Mouse (Mus musculus): Measurements from ENCODE around the gene Pusl1.
A peak's percentile ranks its signal among the peaks of the same experiment; 100 is the strongest.

Gene Pusl1

DNA sequence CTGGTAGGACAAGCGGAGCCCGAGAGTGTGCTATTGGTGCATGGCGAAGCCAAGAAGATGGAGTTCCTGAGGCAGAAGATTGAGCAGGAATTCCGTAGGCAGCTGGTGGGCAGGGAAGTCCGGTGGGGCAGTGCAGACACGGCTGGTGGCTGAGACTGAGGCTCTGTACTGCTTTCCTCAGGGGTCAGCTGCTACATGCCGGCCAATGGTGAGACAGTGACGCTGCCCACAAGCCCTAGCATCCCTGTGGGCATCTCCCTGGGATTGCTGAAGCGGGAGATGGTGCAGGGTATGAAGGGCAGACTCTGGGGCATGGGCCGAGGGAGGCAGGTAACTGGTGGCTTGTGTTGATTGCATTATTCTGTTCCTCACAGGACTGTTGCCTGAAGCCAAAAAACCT, 3.9 kb downstream of the Pusl1 start:
- DNase-seq (ENCODE audit: low read depth, low spot score) = no peak

GRCm38 (mm10) chr4:155886330-155886729, 5.3 kb downstream of the Pusl1 start:
- DNase-seq (ENCODE audit: low read depth, low spot score) = no peak

DNA sequence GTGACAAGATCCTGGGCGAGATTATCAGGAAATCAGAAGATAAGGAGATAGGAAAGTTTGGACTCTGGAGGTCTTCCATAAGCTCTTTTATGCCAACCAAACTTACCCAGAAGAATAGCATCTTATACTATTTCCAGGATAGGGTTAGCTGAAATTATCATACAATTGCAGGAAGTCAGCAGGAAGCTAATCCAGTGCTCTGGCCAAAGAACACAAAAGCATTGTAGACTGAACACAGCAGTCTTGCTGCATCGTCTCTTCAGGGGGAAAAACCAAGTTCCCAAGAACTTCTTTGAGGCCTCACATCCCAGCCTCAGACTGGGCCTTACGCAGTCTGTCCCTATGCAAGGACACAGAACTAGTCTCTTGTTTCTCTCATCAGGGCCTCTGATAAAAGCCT, 8.0 kb downstream of the Pusl1 start:
- DNase-seq (ENCODE audit: low read depth, low spot score) = no peak

DNA sequence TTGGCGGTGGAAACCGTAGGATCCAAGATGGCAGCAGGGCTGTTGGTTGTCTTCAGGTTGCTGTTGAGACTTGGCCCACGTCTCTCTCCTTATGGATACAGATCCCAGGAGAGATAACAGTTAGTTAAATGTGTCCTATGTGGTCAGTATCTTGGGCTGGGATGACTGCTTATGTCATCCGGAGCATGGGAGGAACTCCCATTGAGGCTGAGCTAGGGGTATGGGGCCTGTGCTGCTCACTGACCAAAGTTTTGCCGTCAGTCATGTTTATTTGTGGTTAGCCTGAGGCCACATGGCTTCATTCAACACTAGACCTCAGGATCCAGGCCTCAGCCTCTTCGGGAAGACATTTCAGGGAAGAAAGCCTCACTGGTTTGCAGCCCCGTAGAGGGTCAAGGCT, 20.2 kb downstream of the Pusl1 start:
- DNase-seq (ENCODE audit: low read depth, low spot score) = no peak

DNA sequence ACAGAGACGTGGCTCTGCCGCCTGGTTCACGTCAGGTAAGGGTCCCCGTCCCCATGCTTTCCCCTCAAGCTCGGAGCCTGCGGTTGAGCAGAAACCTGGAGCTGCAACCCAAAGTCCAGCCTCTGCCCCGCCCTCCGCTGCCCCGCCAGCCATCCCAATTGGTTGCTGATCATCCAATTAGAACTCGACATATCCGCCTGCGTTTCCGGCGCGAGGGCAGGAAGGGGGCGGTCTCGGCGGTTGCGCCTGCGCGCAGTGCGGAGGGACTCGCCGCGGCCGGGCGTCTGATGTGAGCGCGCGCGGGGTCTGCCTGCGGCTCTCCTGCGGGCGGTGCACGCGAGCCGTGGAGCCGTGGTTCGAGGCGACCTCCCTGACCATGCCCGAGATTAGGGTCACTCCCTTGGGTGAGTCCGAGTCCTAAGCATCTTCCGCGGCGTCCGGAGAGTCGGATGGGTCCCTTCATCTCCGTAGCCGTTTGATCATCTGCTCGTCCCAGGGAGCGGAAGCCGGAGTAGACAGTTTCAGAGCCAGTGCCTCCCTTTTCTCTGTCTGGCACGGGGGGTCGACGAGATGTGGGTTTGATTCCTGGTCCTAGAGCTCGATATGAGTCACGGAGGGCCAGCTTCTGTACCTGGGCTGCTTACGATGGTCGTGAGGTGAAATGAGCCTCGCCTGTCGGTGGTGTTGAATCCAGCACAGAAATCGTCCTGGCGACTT, 22.1 kb downstream of the Pusl1 start, which contains the start of the genes Cptp and Ints11:
Gene Cptp, minus strand, starts transcription at position 124 of the 717 bp plus-strand sequence.
Gene Ints11, plus strand, starts transcription at position 230 of the 717 bp plus-strand sequence.
- DNase-seq (ENCODE audit: low read depth, low spot score) = peak; percentile 98

GRCm38 (mm10) chr4:155868614-155869298, 22.8 kb downstream of the Pusl1 start:
- DNase-seq (ENCODE audit: low read depth, low spot score) = no peak

- DNase-seq (ENCODE audit: low read depth, low spot score) = no peak
These were observed 28.6 kb downstream of the Pusl1 start, which contains the start of gene Tas1r3 for GRCm38 (mm10) chr4:155863001-155863400. Gene Tas1r3 (minus strand): TSS chr4:155863362.

DNA sequence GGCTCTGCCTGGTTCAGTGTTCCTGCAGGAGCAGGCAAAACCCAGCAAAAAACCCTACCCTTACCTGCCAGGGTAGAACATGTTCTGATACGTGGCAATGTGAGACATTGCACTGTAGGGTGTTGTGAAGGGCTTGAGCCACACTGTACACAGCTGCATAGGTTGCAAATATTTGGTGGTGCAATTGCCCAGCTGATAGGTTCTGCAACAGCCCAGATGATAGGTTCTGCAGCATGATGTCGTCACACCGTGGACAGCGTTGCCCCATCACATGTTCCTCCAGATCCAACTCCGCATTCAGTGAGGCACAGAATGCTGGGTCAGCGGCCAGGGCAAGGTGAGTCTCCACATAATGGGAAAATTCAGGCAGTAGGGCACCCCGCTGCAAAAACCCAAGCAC, 29.8 kb downstream of the Pusl1 start:
- DNase-seq (ENCODE audit: low read depth, low spot score) = no peak

GRCm38 (mm10) chr4:155859318-155859717, 32.3 kb downstream of the Pusl1 start:
- DNase-seq (ENCODE audit: low read depth, low spot score) = peak; percentile 85

GRCm38 (mm10) chr4:155856881-155857280, 34.7 kb downstream of the Pusl1 start:
- DNase-seq (ENCODE audit: low read depth, low spot score) = no peak

DNA sequence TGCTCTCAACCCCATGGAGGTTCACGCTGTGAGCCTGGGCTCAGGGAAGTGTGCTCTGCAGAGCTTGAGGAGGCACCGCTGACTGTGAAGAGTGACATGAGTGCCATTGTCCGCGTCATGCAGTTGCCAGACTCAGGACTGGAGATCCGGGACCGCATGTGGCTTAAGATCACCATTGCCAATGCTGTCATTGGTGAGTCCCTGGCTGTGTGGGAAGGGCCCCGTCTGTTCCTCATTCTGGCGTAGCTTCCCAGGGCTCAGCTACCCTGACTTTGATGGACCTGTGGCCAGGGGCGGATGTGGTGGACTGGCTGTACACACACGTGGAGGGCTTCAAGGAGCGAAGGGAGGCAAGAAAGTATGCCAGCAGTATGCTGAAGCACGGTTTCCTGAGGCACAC, 35.5 kb downstream of the Pusl1 start:
- DNase-seq (ENCODE audit: low read depth, low spot score) = no peak

DNA sequence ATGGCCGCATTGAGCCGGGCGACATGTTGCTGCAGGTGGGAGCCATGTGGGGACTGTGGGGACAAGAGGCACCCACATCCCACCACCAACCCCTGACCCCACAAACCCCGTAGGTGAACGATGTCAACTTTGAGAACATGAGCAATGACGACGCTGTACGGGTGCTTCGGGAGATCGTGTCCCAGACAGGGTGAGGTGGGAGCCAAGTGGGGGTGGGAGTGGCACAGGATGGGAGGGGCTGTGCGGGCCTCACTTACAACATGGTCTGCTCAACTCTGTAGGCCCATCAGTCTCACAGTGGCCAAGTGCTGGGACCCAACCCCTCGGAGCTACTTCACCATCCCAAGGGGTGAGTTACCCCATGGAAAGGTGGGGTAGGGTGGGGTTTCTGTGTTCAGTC, 36.6 kb downstream of the Pusl1 start:
- no peak for DNase-seq (ENCODE audit: low read depth, low spot score)

DNA sequence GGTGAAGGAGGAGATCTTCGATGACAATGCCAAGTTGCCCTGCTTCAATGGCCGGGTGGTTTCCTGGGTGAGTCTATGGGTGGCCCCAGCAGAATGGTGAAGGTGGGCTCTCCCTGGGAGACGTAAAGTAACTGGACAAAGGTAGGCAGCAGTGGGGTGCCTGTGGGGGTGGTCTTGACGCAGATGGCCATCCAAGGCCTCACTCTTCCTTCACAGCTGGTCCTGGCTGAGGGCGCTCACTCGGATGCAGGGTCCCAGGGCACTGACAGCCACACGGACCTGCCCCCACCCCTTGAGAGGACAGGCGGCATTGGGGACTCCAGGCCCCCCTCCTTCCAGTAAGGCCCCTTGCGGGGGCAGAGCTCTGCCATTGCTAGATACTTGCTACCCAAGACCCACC, 38.2 kb downstream of the Pusl1 start:
- no peak for DNase-seq (ENCODE audit: low read depth, low spot score)

DNA sequence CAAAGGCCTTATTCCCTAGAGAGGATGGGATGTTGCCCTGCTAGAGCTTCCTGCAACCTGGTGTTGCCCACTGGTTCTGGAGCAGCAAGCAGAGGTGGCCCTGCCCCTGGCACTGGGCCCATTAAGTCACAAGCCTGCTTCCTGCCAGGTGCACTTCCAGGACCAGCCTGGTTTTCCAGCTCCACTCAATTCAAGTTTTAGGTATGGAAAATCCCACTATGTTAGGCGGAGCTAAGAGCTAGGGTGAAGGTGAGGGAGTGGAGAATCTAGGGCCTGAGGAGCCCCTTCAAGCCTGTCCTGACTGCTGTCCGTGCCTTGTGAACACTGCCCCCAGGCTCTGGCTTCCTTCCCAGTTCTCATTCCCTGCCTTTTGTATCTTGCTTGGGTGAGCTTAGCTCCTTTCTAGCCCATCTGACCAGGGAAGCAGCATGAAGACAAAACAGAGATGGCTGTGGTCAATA, 39.6 kb downstream of the Pusl1 start:
- DNase-seq (ENCODE audit: low read depth, low spot score) = no peak

GRCm38 (mm10) chr4:155851368-155851767, 40.2 kb downstream of the Pusl1 start:
- no peak for DNase-seq (ENCODE audit: low read depth, low spot score)

DNA sequence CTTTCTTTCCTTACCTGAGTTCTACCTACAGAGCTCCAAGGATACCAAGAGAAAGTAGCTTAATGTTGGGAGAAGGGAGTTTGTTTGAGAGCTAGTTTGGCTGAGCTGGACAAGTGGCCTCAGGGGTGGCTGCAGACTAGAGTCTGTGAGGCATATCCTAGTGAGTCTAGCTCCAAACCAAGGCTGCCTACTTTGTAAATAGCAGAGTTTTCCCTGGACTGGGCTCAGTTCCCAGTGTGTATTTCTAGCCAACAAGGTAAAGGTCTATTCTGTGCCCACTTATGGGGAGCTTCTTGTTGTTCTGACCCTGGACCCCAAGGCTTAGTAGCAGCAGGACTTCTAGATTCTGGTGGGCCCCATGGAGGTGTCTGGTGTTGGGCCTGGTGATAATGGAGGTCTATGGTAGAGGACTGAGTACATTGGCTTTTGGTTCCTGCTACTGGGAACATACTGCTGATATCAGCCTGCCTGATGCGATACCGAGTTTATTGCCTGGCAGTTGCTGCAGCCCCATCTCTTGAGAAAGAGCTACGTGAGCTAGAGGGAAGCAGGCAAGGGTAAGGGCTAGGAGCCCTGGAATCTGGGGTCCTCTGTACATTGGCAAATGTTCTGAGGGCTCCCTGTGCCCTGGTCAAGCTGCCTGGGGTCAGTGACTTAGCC, 41.7 kb downstream of the Pusl1 start:
- no peak for DNase-seq (ENCODE audit: low read depth, low spot score)

- no peak for DNase-seq (ENCODE audit: low read depth, low spot score)
These were observed 42.2 kb downstream of the Pusl1 start for GRCm38 (mm10) chr4:155849391-155849790.

DNA sequence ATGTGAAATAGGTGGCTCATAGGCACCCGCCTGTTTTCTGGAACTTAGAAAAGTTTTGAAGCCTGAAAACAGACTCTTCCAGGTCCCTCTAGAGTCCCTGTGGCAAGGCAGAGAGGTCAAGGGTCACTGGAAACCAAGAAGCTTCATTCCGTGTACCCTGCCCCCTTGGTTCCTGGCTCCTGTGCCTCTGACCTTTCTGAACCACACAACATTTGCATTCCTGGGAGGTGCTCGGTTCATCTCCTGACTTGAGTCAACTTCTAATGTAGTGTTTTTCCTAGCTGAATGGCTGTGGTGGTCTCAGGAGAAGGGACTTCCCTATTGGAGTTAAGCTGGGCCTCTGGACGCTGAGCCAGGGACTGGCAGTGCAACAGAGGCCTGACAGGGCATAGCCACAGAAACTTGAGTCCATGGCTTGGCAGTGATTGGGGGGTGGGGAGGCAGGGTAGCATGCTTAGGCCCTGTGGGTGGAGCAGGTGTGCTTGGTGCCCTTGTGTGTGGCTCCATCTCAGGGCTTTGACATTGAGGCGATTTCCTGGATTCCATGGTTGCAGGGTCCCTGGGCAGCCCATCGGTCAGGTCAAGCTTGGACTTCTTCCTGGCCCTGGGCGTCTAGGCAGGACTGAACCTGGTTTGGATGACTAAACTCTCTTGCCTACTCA, 43.0 kb downstream of the Pusl1 start:
- DNase-seq (ENCODE audit: low read depth, low spot score) = peak; percentile 31

DNA sequence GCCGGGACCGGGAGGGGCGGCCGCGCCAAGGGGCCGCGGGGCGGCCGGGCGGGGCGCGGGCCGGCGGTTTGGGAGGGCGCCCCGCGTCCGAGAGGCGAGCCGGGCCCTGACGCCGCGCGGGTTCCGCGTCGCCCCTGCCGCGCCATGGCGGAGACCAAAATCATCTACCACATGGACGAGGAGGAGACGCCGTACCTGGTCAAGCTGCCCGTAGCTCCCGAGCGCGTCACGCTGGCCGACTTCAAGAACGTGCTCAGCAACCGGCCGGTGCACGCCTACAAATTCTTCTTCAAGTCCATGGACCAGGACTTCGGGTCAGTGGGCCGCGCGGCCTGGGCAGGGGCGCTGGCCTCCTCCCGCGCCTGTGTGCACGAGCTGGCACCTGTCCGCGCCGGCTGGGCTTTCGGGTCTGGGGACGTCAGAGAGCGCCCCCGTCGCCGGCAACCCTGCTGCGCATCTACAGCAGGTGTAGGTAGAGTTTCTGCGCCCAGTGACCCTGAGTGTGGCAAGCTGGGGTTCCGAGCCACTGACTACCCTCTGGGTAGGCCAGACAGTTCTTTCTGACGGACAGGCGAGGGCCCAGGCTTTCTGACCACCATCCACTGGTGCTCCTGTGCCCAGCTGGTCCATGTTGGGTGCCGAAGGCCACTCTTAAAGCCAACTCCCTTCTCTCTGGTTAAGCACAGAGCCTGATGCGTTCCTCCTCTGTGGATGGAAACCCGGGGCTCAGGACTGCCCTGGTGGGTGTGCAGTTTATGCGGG, 43.8 kb downstream of the Pusl1 start:
- peak; percentile 46 for DNase-seq (ENCODE audit: low read depth, low spot score)

- DNase-seq (ENCODE audit: low read depth, low spot score) = peak; percentile 92
These were observed 44.6 kb downstream of the Pusl1 start, which contains the start of gene Dvl1 for GRCm38 (mm10) chr4:155846871-155847578. Gene Dvl1 (plus strand): TSS chr4:155847402.
